Mouse (Mus musculus) lung, postnatal 0 days (tissue): ENCODE data around the gene Hydin. TPM values are rescaled to one million over a fixed set of nuclear protein-coding genes. Genes with fewer than 3 reads are reported as not detected.

ENCODE experiments used
- ATAC-seq: fragments of 200-750 bp; cut with Nextera tagmentation; 2 replicates; pipeline ENCODE4 v1.8.0; 2017; ENCODE audit warnings: moderate library complexity
- DNase-seq: peaks from one replicate; pipeline ENCODE4 v3.0.0-alpha.2; 2016; ENCODE audit warnings: low spot score
- H3K27ac ChIP-seq: fragments of 300-500 bp; sonication (generic); 2 replicates; pipeline ENCODE4 v1.5.1; 2014; ENCODE audit warnings: antibody characterized with exemption, mild to moderate bottlenecking, low read length, mixed read lengths
- H3K27me3 ChIP-seq: fragments of 300-500 bp; sonication (generic); replicated peaks from 2 replicates; pipeline ENCODE4 v1.6.1; 2014; ENCODE audit warnings: low read length, mixed read lengths; ENCODE audit not compliant: insufficient read depth
- H3K36me3 ChIP-seq: fragments of 300-500 bp; sonication (generic); 2 replicates; pipeline ENCODE4 v1.6.1; 2014; ENCODE audit warnings: low read length, mixed read lengths; ENCODE audit not compliant: insufficient read depth
- H3K4me1 ChIP-seq: fragments of 300-500 bp; sonication (generic); 2 replicates; pipeline ENCODE4 v1.6.1; 2014; ENCODE audit warnings: antibody characterized with exemption, low read depth, low read length, mixed read lengths; ENCODE audit not compliant: insufficient read depth
- H3K4me2 ChIP-seq: fragments of 300-500 bp; sonication (generic); replicated peaks from 2 replicates; pipeline ENCODE4 v1.6.1; 2014; ENCODE audit warnings: low read depth, mild to moderate bottlenecking, low read length, moderate library complexity, mixed read lengths
- H3K4me3 ChIP-seq: fragments of 300-500 bp; sonication (generic); 2 replicates; pipeline ENCODE4 v1.5.1; 2014; ENCODE audit warnings: low read depth, low read length
- H3K9ac ChIP-seq: fragments of 300-500 bp; sonication (generic); replicated peaks from 2 replicates; pipeline ENCODE4 v1.6.1; 2014; ENCODE audit warnings: low read depth, mild to moderate bottlenecking
- H3K9me3 ChIP-seq: fragments of 300-500 bp; sonication (generic); 2 replicates; pipeline ENCODE4 v1.6.1; 2016; ENCODE audit warnings: low read length, mixed read lengths
- CTCF ChIP-seq: IDR thresholded peaks from 2 replicates; pipeline ENCODE4 v1.5.1; 2016; ENCODE audit warnings: antibody characterized with exemption, mild to moderate bottlenecking
- EP300 ChIP-seq: IDR thresholded peaks from 2 replicates; pipeline ENCODE4 v1.6.1; 2016; ENCODE audit warnings: antibody characterized with exemption, mild to moderate bottlenecking, control low read depth
- WGBS: fragments of 180-500 bp; shearing (Covaris S2); extraction: QIAGEN DNeasy Blood & Tissue Kit; methylation state at CpG from one replicate; pipeline ENCODE4 v1.1.7; 2014; 5-methylcytosine and 5-hydroxymethylcytosine counted together
- polyA plus RNA-seq: library from polyadenylated mRNA; unstranded; fragments of >200 nt; fragmentation: Nextera tagmentation; extraction: Ambion mirVana; gene quantifications from 2 replicates; pipeline ENCODE4 v1.2.1, GENCODE M21; 2015

The Hydin gene
- polyA plus RNA-seq, 1 experiment from 2014 or later = 0.97 TPM

GRCm38 (mm10) chr8:110242278-110243177 lies 24.2 kb upstream of the Hydin start:
- no peak for DNase-seq
- H3K36me3 ChIP-seq = no peaks in the 10 kb centered on the region
- H3K4me3 ChIP-seq = no peak overlapping the region
- no peaks in the 10 kb centered on the region for H3K27me3 ChIP-seq
- no peaks in the 10 kb centered on the region for H3K9me3 ChIP-seq
- H3K4me2 ChIP-seq = no peak overlapping the region
- H3K4me1 ChIP-seq = no peaks in the 10 kb centered on the region
- WGBS = 43% methylated on average over 7 of the region's 7 CpGs
- no peak overlapping the region for H3K27ac ChIP-seq
- H3K9ac ChIP-seq = no peak overlapping the region
- TF ChIP-seq EP300 = no peak
- no peak for TF ChIP-seq CTCF
- no peak for ATAC-seq

DNA sequence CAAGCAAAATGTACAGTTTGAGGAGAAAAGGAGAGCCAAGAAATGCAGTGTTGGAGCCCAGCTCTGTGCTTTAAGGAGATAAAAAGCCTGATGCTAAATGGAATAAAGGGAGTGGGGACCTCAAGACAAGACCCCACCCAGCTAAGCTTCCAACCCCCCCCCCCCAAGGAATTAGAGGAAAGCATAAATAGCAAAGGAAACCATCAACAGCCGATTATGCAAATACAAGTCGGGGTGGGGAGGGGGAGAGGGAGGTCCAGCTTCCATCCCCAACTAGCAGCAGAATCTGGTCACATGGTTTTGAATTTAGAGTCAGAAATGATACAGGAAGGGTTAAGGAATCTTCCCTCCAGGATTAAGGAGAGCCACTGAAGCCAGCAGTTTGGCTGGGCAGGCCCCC lies 22.2 kb upstream of the Hydin start:
- H3K27me3 ChIP-seq = no peaks in the 10 kb centered on the region
- no peak overlapping the region for H3K9ac ChIP-seq
- no peak for DNase-seq
- WGBS = 43% methylated on average over 2 of the region's 2 CpGs
- H3K4me1 ChIP-seq = no peaks in the 10 kb centered on the region
- H3K9me3 ChIP-seq = no peaks in the 10 kb centered on the region
- no peak overlapping the region for H3K27ac ChIP-seq
- H3K4me2 ChIP-seq = no peak overlapping the region
- H3K36me3 ChIP-seq = no peaks in the 10 kb centered on the region
- no peak for ATAC-seq
- TF ChIP-seq EP300 (no peak), CTCF (no peak)
- H3K4me3 ChIP-seq = no peak overlapping the region

DNA sequence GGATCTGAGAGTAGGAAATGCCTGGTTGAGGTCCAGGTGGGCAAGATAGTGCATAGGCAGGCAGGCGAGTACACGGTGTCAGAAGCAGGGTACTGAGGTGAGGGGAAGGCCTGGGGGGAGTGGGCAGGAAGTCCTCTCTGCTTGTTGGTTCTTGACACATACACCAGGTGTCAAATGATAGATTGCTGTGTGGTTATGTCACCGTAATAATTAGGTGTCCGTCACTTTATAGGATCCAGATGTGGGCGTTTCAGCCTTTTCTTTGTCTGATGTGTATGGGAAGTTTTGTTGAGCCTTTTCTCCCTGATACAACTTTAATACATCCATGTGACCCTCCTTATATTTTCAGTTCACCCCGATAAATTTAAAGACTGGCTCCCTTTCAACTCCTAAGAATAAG lies 19.5 kb upstream of the Hydin start:
- Histone ChIP-seq H3K4me2 (no peak overlapping the region), H3K4me1 (no peaks in the 10 kb centered on the region), H3K4me3 (no peak overlapping the region), H3K27ac (no peak overlapping the region), H3K9ac (no peak overlapping the region), H3K27me3 (no peaks in the 10 kb centered on the region), H3K36me3 (no peaks in the 10 kb centered on the region), H3K9me3 (no peaks in the 10 kb centered on the region)
- TF ChIP-seq CTCF = no peak
- TF ChIP-seq EP300 = no peak
- DNase-seq (no peak), ATAC-seq (no peak)
- WGBS = 61% methylated on average over 6 of the region's 6 CpGs

DNA sequence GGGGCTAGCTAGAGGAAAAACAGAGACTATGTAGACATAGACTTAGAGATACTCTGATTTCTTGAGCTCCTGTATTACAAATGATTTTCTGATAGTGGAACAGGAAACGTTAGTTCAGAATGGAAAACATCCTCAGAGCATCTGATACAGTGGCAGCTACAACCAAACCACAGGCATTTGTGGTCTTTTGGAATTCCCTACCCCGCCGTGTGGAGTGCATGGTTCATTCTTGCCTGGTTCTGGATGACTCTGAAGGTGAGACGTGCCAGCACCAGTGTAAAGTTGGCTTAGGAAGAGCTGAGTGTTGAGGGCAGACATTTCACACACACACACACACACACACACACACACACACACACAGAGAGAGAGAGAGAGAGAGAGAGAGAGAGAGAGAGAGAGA lies 12.8 kb upstream of the Hydin start:
- TF ChIP-seq EP300 (no peak), CTCF (no peak)
- H3K27me3 ChIP-seq = no peaks in the 10 kb centered on the region
- no peak for DNase-seq
- no peak overlapping the region for H3K4me2 ChIP-seq
- H3K9me3 ChIP-seq = no peaks in the 10 kb centered on the region
- 65% methylated on average over 4 of the region's 4 CpGs for WGBS
- H3K27ac ChIP-seq = no peak overlapping the region
- no peak overlapping the region for H3K9ac ChIP-seq
- H3K4me3 ChIP-seq = no peak overlapping the region
- H3K4me1 ChIP-seq = no peaks in the 10 kb centered on the region
- no peak for ATAC-seq
- H3K36me3 ChIP-seq = no peaks in the 10 kb centered on the region

- Histone ChIP-seq H3K4me2 (no peak overlapping the region), H3K4me1 (peaks cover 6% of the 10 kb centered on the region; the same call in 1 of the 2 replicates), H3K9me3 (no peaks in the 10 kb centered on the region), H3K36me3 (no peaks in the 10 kb centered on the region), H3K9ac (no peak overlapping the region), H3K4me3 (no peak overlapping the region), H3K27me3 (no peaks in the 10 kb centered on the region; the same call in 1 of the 2 replicates), H3K27ac (no peak overlapping the region)
- TF ChIP-seq CTCF (no peak), EP300 (no peak)
- 46% methylated on average over 11 of the region's 11 CpGs for WGBS
- DNase-seq = no peak
- no peak for ATAC-seq
These were observed 926 bp upstream of the Hydin start for GRCm38 (mm10) chr8:110265796-110266305.

GRCm38 (mm10) chr8:110267268-110267667 lies 491 bp downstream of the Hydin start:
- DNase-seq = no peak
- ATAC-seq = no peak

More at GRCm38 (mm10) chr8:110267268-110267667, 491 bp downstream of the Hydin start:
- Histone ChIP-seq H3K4me2 (peak overlapping the region; percentile 43; the same call in 1 of the 2 replicates), H3K4me3 (peak overlapping the region; percentile 10; the same call in 1 of the 2 replicates), H3K9me3 (no peaks in the 10 kb centered on the region), H3K27ac (no peak overlapping the region), H3K9ac (no peak overlapping the region), H3K27me3 (no peaks in the 10 kb centered on the region; the same call in 1 of the 2 replicates), H3K36me3 (no peaks in the 10 kb centered on the region), H3K4me1 (peaks cover 6% of the 10 kb centered on the region; the same call in 1 of the 2 replicates)
- WGBS = 6% methylated on average over 12 of the region's 12 CpGs
- TF ChIP-seq CTCF (no peak), EP300 (no peak)
